Mouse (Mus musculus): Measurements from ENCODE around the gene Car9. TPM values are rescaled to one million over a fixed set of nuclear protein-coding genes. Genes with fewer than 3 reads are reported as not detected.

Gene Car9
- polyA plus RNA-seq, 1 experiment from 2014 or later = 0.41 TPM

DNA sequence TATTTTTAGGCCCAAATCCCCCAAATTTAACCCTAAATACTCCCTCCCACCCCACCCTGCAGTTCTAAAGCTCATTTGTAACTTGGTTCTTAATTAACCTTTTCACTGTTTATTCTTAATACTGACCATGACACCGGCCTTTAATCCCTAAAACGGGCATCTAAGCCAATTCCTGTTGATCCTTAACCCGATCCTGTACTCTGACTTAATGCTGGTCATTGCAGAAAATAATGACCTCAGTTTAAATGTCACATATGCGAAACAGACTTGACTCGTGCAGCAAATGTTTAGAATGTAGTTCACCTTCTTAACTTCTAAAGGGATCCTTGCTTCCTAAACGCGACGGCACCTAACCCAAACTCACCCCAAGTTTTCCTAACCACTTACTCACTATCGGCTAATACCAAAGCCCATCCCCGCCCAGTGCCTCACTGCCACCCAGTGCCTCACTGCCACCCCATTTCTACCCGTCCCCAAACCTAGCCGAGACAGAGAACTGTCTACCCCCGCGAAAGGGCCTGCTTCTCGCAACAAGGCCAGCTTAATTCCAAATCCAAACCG, 54.8 kb downstream of the Car9 start:
- Histone ChIP-seq H3K4me1 (ENCODE audit: control insufficient read depth, insufficient read depth, low read length) (peaks cover 15% of the 10 kb centered on the region), H3K4me2 (ENCODE audit: low read depth, low read length) (peak overlapping the region; percentile 79), H3K4me3 (ENCODE audit: low read depth, low read length) (peak overlapping the region; percentile 91), H3K9ac (replicated peaks; ENCODE audit: low read length) (peak overlapping the region; percentile 95), H3K27ac (replicated peaks; ENCODE audit: low read depth, low read length) (peak overlapping the region; percentile 98), H3K27me3 (ENCODE audit: control insufficient read depth, insufficient read depth, low read length) (no peaks in the 10 kb centered on the region), H3K36me3 (replicated peaks; ENCODE audit: control insufficient read depth, insufficient read depth, low read depth, low read length) (peaks cover 5% of the 10 kb centered on the region; the same call in 1 of the 2 replicates), H3K9me3 (replicated peaks; ENCODE audit: control insufficient read depth, low read length) (no peaks in the 10 kb centered on the region)
- WGBS = 2% methylated on average over 16 of the region's 16 CpGs
- ATAC-seq (replicated peaks; ENCODE audit: insufficient number of reproducible peaks, low FRiP score, low TSS enrichment, low read depth) (peak; percentile 36), DNase-seq (ENCODE audit: low spot score) (no peak)

GRCm38 (mm10) chr4:43561997-43562768, 55.4 kb downstream of the Car9 start, which contains the start of the genes Creb3 and Tln1:
Gene Creb3 (plus strand): TSS chr4:43562332.
Gene Tln1 (minus strand): TSS chr4:43562691.
- Histone ChIP-seq H3K9ac (replicated peaks; ENCODE audit: low read length) (peak within 1 kb of the TSS; percentile 95), H3K27ac (replicated peaks; ENCODE audit: low read depth, low read length) (peak within 1 kb of the TSS; percentile 98), H3K4me2 (ENCODE audit: low read depth, low read length) (peak within 1 kb of the TSS; percentile 79), H3K4me3 (ENCODE audit: low read depth, low read length) (peak within 1 kb of the TSS; percentile 91), H3K36me3 (replicated peaks; ENCODE audit: control insufficient read depth, insufficient read depth, low read depth, low read length) (peaks cover 6% of the 10 kb centered on the region; the same call in 1 of the 2 replicates), H3K4me1 (ENCODE audit: control insufficient read depth, insufficient read depth, low read length) (peaks cover 15% of the 10 kb centered on the region), H3K9me3 (replicated peaks; ENCODE audit: control insufficient read depth, low read length) (no peaks in the 10 kb centered on the region), H3K27me3 (ENCODE audit: control insufficient read depth, insufficient read depth, low read length) (no peaks in the 10 kb centered on the region)
- DNase-seq (ENCODE audit: low spot score) = peak; percentile 98
- ATAC-seq (replicated peaks; ENCODE audit: insufficient number of reproducible peaks, low FRiP score, low TSS enrichment, low read depth) = peak; percentile 91
- WGBS = under 1% methylated on average over 60 of the region's 62 CpGs

GRCm38 (mm10) chr4:43562769-43563600, 56.2 kb downstream of the Car9 start:
- no peak for DNase-seq (ENCODE audit: low spot score)
- Histone ChIP-seq H3K9me3 (replicated peaks; ENCODE audit: control insufficient read depth, low read length) (no peaks in the 10 kb centered on the region), H3K27ac (replicated peaks; ENCODE audit: low read depth, low read length) (peak overlapping the region; percentile 98; the same call in 1 of the 2 replicates), H3K4me1 (ENCODE audit: control insufficient read depth, insufficient read depth, low read length) (peaks cover 11% of the 10 kb centered on the region), H3K9ac (replicated peaks; ENCODE audit: low read length) (peak overlapping the region; percentile 95), H3K36me3 (replicated peaks; ENCODE audit: control insufficient read depth, insufficient read depth, low read depth, low read length) (peaks cover 6% of the 10 kb centered on the region; the same call in 1 of the 2 replicates), H3K4me3 (ENCODE audit: low read depth, low read length) (peak overlapping the region; percentile 91), H3K4me2 (ENCODE audit: low read depth, low read length) (peak overlapping the region; percentile 79), H3K27me3 (ENCODE audit: control insufficient read depth, insufficient read depth, low read length) (no peaks in the 10 kb centered on the region)
- 7% methylated on average over 22 of the region's 22 CpGs for WGBS
- no peak for ATAC-seq (replicated peaks; ENCODE audit: insufficient number of reproducible peaks, low FRiP score, low TSS enrichment, low read depth)

Other genes starting within 250 kb of the Car9 start
- 0.40 and 0.58 TPM in 2 replicates for gene Atp8b5, start 239.8 kb upstream of the Car9 start, polyA plus RNA-seq (2014; fragmentation: Nextera tagmentation; extraction: Ambion mirVana)
- 7.4 TPM in 2 replicates for gene Rusc2, start 125.0 kb upstream of the Car9 start, polyA plus RNA-seq (2014; fragmentation: Nextera tagmentation; extraction: Ambion mirVana)
- gene Fam166b, start 77.8 kb upstream of the Car9 start, polyA plus RNA-seq (2014; fragmentation: Nextera tagmentation; extraction: Ambion mirVana) = 0.17 TPM in 1 of 2 replicates, not detected in the other
- gene Tesk1, start 65.0 kb upstream of the Car9 start, polyA plus RNA-seq (2014; fragmentation: Nextera tagmentation; extraction: Ambion mirVana) = 8.2 TPM in 2 replicates
- 2.4 and 2.7 TPM in 2 replicates for gene Cd72, start 52.3 kb upstream of the Car9 start, polyA plus RNA-seq (2014; fragmentation: Nextera tagmentation; extraction: Ambion mirVana)
- not detected in 2 replicates for gene Sit1, start 23.2 kb upstream of the Car9 start, polyA plus RNA-seq (2014; fragmentation: Nextera tagmentation; extraction: Ambion mirVana)
- gene Ccdc107, start 14.1 kb upstream of the Car9 start, polyA plus RNA-seq (2014; fragmentation: Nextera tagmentation; extraction: Ambion mirVana) = 54.6 and 61.1 TPM in 2 replicates
- 41.0 and 43.7 TPM in 2 replicates for gene Arhgef39, start 7.3 kb upstream of the Car9 start, polyA plus RNA-seq (2014; fragmentation: Nextera tagmentation; extraction: Ambion mirVana)
- gene Tpm2, start 16.8 kb downstream of the Car9 start, polyA plus RNA-seq (2014; fragmentation: Nextera tagmentation; extraction: Ambion mirVana) = 97.9 and 99.1 TPM in 2 replicates
- gene Creb3, start 55.4 kb downstream of the Car9 start, polyA plus RNA-seq (2014; fragmentation: Nextera tagmentation; extraction: Ambion mirVana) = 41.0 and 41.7 TPM in 2 replicates
- 40.6 and 42.1 TPM in 2 replicates for gene Tln1, start 55.7 kb downstream of the Car9 start, polyA plus RNA-seq (2014; fragmentation: Nextera tagmentation; extraction: Ambion mirVana)
- gene Rgp1, start 71.7 kb downstream of the Car9 start, polyA plus RNA-seq (2014; fragmentation: Nextera tagmentation; extraction: Ambion mirVana) = 21.1 and 30.4 TPM in 2 replicates
- 21.0 and 21.1 TPM in 2 replicates for gene Gba2, start 71.9 kb downstream of the Car9 start, polyA plus RNA-seq (2014; fragmentation: Nextera tagmentation; extraction: Ambion mirVana)
- not detected in 2 replicates for gene Msmp, start 77.5 kb downstream of the Car9 start, polyA plus RNA-seq (2014; fragmentation: Nextera tagmentation; extraction: Ambion mirVana)
- gene Npr2, start 125.0 kb downstream of the Car9 start, polyA plus RNA-seq (2014; fragmentation: Nextera tagmentation; extraction: Ambion mirVana) = 16.6 and 18.2 TPM in 2 replicates
- gene Spag8, start 146.6 kb downstream of the Car9 start, polyA plus RNA-seq (2014; fragmentation: Nextera tagmentation; extraction: Ambion mirVana) = 1.1 and 1.8 TPM in 2 replicates
- gene Hint2, start 149.5 kb downstream of the Car9 start, polyA plus RNA-seq (2014; fragmentation: Nextera tagmentation; extraction: Ambion mirVana) = 76.3 and 84.7 TPM in 2 replicates
- 2.1 and 3.2 TPM in 2 replicates for gene Tmem8b, start 162.0 kb downstream of the Car9 start, polyA plus RNA-seq (2014; fragmentation: Nextera tagmentation; extraction: Ambion mirVana)
- gene Fam221b, start 162.2 kb downstream of the Car9 start, polyA plus RNA-seq (2014; fragmentation: Nextera tagmentation; extraction: Ambion mirVana) = 2.8 and 3.0 TPM in 2 replicates
- gene Olfr70, start 193.8 kb downstream of the Car9 start, polyA plus RNA-seq (2014; fragmentation: Nextera tagmentation; extraction: Ambion mirVana) = not detected in 2 replicates
- not detected in 2 replicates for gene Olfr71, start 203.3 kb downstream of the Car9 start, polyA plus RNA-seq (2014; fragmentation: Nextera tagmentation; extraction: Ambion mirVana)
- gene Hrct1, start 220.2 kb downstream of the Car9 start, polyA plus RNA-seq (2014; fragmentation: Nextera tagmentation; extraction: Ambion mirVana) = 0.18 and 0.20 TPM in 2 replicates
- 0.04 and 0.08 TPM in 2 replicates for gene Spaar, start 223.1 kb downstream of the Car9 start, polyA plus RNA-seq (2014; fragmentation: Nextera tagmentation; extraction: Ambion mirVana)

Measured in embryonic facial prominence, embryonic 11.5 days (tissue).